Mouse (Mus musculus): Measurements from ENCODE around the gene Gm37240. TPM values are rescaled to one million over a fixed set of nuclear protein-coding genes. Genes with fewer than 3 reads are reported as not detected.

The Gm37240 gene
- polyA plus RNA-seq (2012), result not detected in 2 replicates

GRCm38 (mm10) chr3:85887239-85887827 is at the start of gene Gm37240, which contains the start of gene Glt28d2:
TSS of gene Gm37240 (minus strand) at chr3:85887518.
TSS of gene Glt28d2 (minus strand) at chr3:85887516.
- no peak for TF ChIP-seq GATA1 (IDR thresholded peaks at IDR 0.05; ENCODE audit: low read length)

- TF ChIP-seq GATA1 (IDR thresholded peaks at IDR 0.05; ENCODE audit: low read length), result no peak
Measured at GRCm38 (mm10) chr3:85933586-85933985, 46.3 kb upstream of the Gm37240 start.

GRCm38 (mm10) chr3:85931859-85932258 is 44.5 kb upstream of the Gm37240 start:
- no peak for TF ChIP-seq GATA1 (IDR thresholded peaks at IDR 0.05; ENCODE audit: low read length)

GRCm38 (mm10) chr3:85930671-85931255 is 43.4 kb upstream of the Gm37240 start:
- TF ChIP-seq GATA1 (IDR thresholded peaks at IDR 0.05; ENCODE audit: low read length), result no peak

- no peak for TF ChIP-seq GATA1 (IDR thresholded peaks at IDR 0.05; ENCODE audit: low read length)
Measured at GRCm38 (mm10) chr3:85929711-85930110, 42.4 kb upstream of the Gm37240 start.

GRCm38 (mm10) chr3:85928140-85928611 is 40.9 kb upstream of the Gm37240 start:
- no peak for TF ChIP-seq GATA1 (IDR thresholded peaks at IDR 0.05; ENCODE audit: low read length)

GRCm38 (mm10) chr3:85927296-85927695 is 40.0 kb upstream of the Gm37240 start:
- no peak for TF ChIP-seq GATA1 (IDR thresholded peaks at IDR 0.05; ENCODE audit: low read length)

GRCm38 (mm10) chr3:85923954-85924945 is 36.9 kb upstream of the Gm37240 start:
- no peak for TF ChIP-seq GATA1 (IDR thresholded peaks at IDR 0.05; ENCODE audit: low read length)

- TF ChIP-seq GATA1 (IDR thresholded peaks at IDR 0.05; ENCODE audit: low read length), result no peak
Measured at GRCm38 (mm10) chr3:85923343-85923742, 36.0 kb upstream of the Gm37240 start.

GRCm38 (mm10) chr3:85922331-85922730 is 35.0 kb upstream of the Gm37240 start:
- no peak for TF ChIP-seq GATA1 (IDR thresholded peaks at IDR 0.05; ENCODE audit: low read length)

- TF ChIP-seq GATA1 (IDR thresholded peaks at IDR 0.05; ENCODE audit: low read length), result no peak
Measured at GRCm38 (mm10) chr3:85917600-85917999, 30.3 kb upstream of the Gm37240 start.

GRCm38 (mm10) chr3:85914806-85915205 is 27.5 kb upstream of the Gm37240 start:
- TF ChIP-seq GATA1 (IDR thresholded peaks at IDR 0.05; ENCODE audit: low read length), result no peak

GRCm38 (mm10) chr3:85907136-85907535 is 19.8 kb upstream of the Gm37240 start:
- TF ChIP-seq GATA1 (IDR thresholded peaks at IDR 0.05; ENCODE audit: low read length), result no peak

GRCm38 (mm10) chr3:85904371-85904770 is 17.1 kb upstream of the Gm37240 start:
- no peak for TF ChIP-seq GATA1 (IDR thresholded peaks at IDR 0.05; ENCODE audit: low read length)

- no peak for TF ChIP-seq GATA1 (IDR thresholded peaks at IDR 0.05; ENCODE audit: low read length)
Measured at GRCm38 (mm10) chr3:85895020-85895419, 7.7 kb upstream of the Gm37240 start.

- TF ChIP-seq GATA1 (IDR thresholded peaks at IDR 0.05; ENCODE audit: low read length), result no peak
Measured at GRCm38 (mm10) chr3:85891571-85891970, 4.3 kb upstream of the Gm37240 start.

Data from G1E-ER4 (cell line).